Mouse (Mus musculus) neural tube, embryonic 14.5 days (tissue): Measurements from ENCODE around the gene Alpl. TPM values are rescaled to one million over a fixed set of nuclear protein-coding genes. Genes with fewer than 3 reads are reported as not detected.

ENCODE experiments used
- ATAC-seq: fragments of 200-750 bp; cut with Nextera tagmentation; 2 replicates; pipeline ENCODE4 v1.8.0; 2017; ENCODE audit warnings: low read depth, mild to moderate bottlenecking, moderate TSS enrichment, moderate library complexity
- H3K27ac ChIP-seq: fragments of 300-500 bp; sonication (generic); 2 replicates; pipeline ENCODE4 v1.5.1; 2014; ENCODE audit warnings: low read depth, mild to moderate bottlenecking, control low read depth, low read length, moderate library complexity, mixed read lengths
- H3K27me3 ChIP-seq: fragments of 300-500 bp; sonication (generic); 2 replicates; pipeline ENCODE4 v1.6.1; 2014; ENCODE audit warnings: low read length; ENCODE audit not compliant: control insufficient read depth, insufficient read depth
- H3K36me3 ChIP-seq: fragments of 300-500 bp; sonication (generic); 2 replicates; pipeline ENCODE4 v1.6.1; 2014; ENCODE audit warnings: low read length, mixed read lengths; ENCODE audit not compliant: control insufficient read depth, insufficient read depth
- H3K4me1 ChIP-seq: fragments of 300-500 bp; sonication (generic); 2 replicates; pipeline ENCODE4 v1.6.1; 2014; ENCODE audit warnings: low read length; ENCODE audit not compliant: control insufficient read depth, insufficient read depth
- H3K4me2 ChIP-seq: fragments of 300-500 bp; sonication (generic); 2 replicates; pipeline ENCODE4 v1.6.1; 2014; ENCODE audit warnings: mild to moderate bottlenecking, low read depth, low read length, control low read depth
- H3K4me3 ChIP-seq: fragments of 300-500 bp; sonication (generic); 2 replicates; pipeline ENCODE4 v1.5.1; 2014; ENCODE audit warnings: low read depth, low read length, control low read depth, mixed read lengths
- H3K9ac ChIP-seq: fragments of 300-500 bp; sonication (generic); replicated peaks from 2 replicates; pipeline ENCODE4 v1.6.1; 2014; ENCODE audit warnings: low read depth, mild to moderate bottlenecking, control low read depth, low read length, mixed read lengths
- H3K9me3 ChIP-seq: fragments of 300-500 bp; sonication (generic); 2 replicates; pipeline ENCODE4 v1.6.1; 2016; ENCODE audit warnings: low read length; ENCODE audit not compliant: control insufficient read depth
- WGBS: fragments of 180-500 bp; shearing (Covaris S2); extraction: QIAGEN DNeasy Blood & Tissue Kit; methylation state at CpG from one replicate; pipeline ENCODE4 v1.1.7; 2014; 5-methylcytosine and 5-hydroxymethylcytosine counted together
- polyA plus RNA-seq: library from polyadenylated mRNA; unstranded; fragments of >200 nt; fragmentation: Nextera tagmentation; extraction: Ambion mirVana; gene quantifications from 2 replicates; pipeline ENCODE4 v1.2.1, GENCODE M21; 2014

The Alpl gene
- polyA plus RNA-seq, 1 experiment from 2014 or later: 8.5 TPM

DNA sequence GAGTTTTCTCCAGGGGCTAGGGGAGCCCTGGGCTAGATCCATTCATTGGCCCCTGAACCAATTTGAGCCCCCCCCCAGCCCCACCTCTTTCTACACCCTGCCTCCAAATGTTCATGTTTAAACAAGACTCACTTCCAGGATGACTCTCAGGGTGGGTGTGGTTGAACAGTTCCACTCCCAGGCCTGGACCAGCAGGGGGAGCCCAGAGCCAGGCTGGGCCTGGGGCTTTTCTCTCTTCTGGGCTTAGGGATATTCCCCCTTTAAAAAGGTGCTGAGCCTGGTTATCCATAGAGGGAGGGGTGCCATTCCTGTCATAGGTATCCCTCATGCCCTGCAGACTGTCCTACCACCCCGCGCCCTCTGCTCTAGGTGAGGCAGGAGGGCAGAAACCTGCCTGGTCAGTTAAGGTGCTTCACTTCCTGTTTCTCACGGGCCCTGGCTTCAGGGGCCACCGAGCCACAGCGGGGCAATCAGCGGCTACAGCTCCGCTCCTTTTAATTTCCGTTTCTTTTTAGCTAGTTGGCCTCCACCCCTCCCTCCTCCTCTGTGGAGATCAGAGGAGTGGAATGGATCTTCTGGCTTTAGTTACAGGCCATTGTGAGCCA is 82.1 kb downstream of the Alpl start:
- H3K4me2 ChIP-seq: no peak overlapping the region
- no peaks in the 10 kb centered on the region for H3K27me3 ChIP-seq
- H3K4me1 ChIP-seq: peaks cover 5% of the 10 kb centered on the region
- no peak overlapping the region for H3K9ac ChIP-seq
- H3K9me3 ChIP-seq: no peaks in the 10 kb centered on the region
- H3K36me3 ChIP-seq: no peaks in the 10 kb centered on the region
- no peak for ATAC-seq
- H3K27ac ChIP-seq: no peak overlapping the region
- H3K4me3 ChIP-seq: no peak overlapping the region
- WGBS: 29% methylated on average over 8 of the region's 8 CpGs

DNA sequence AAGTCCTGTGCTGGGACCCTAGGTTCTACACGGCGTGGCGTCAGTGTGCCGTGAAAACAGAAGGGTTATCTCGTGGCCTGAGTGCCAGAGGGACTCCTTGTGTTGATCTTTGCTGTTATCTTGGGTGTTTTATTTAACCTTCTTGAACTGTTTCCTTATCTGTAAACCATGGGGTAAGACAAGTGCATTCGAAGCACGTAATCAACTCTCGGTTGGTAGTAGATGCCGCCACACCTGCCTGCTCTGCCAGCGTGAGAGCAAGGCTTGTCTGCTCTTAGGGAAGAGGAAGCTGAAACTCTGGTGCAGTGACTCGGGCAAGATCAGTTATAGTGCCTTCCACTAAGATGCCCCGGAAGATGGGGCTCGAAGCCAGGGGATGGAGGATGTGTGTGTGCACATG is 83.2 kb downstream of the Alpl start:
- Histone ChIP-seq H3K36me3 (no peaks in the 10 kb centered on the region), H3K4me2 (no peak overlapping the region), H3K9me3 (no peaks in the 10 kb centered on the region), H3K9ac (no peak overlapping the region), H3K27ac (no peak overlapping the region), H3K4me1 (peaks cover 2% of the 10 kb centered on the region; the same call in 1 of the 2 replicates), H3K27me3 (no peaks in the 10 kb centered on the region), H3K4me3 (no peak overlapping the region)
- ATAC-seq: no peak
- WGBS: 91% methylated on average over 13 of the region's 13 CpGs

DNA sequence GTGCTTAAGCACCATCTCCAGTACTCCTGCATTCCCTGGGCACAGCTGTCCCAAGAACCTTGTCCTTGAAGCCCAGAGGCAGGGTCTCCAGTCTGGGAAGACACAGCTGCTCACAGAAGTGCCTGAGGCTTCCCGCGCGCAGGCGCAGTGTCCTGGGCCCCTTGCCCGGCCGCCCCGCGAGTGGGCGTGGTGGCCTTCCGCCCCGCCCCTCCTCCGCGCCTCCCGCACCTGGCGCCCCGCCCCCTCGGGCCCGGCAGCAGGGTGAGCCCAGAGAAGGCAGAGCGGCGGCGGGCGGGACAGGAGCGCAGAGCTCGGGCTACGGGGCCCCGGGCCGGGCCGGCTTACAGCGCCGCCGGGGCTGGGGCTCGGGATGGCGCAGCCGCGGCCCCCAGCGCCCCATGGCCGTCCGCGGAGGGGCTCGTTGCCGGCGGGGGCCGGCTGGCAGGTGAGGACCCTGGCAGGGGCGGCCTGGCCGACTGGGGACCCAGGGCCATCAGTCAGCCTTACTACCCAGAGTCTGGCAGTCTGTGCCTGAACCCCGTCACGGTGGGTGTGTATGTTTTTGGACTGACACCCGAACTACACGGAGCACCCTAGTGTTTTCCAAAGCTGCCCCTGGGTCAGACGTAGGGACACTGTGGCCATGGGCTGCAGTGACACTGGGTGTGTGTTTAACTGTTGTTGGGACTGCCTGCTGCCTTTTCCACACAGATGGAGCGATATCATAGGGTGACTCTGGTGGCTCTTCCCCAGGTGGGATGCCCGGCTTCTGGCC is 88.8 kb downstream of the Alpl start:
- peak; percentile 82 for ATAC-seq
- H3K9ac ChIP-seq: peak overlapping the region; percentile 72
- WGBS: 2% methylated on average over 41 of the region's 52 CpGs
- H3K36me3 ChIP-seq: no peaks in the 10 kb centered on the region
- H3K9me3 ChIP-seq: no peaks in the 10 kb centered on the region
- peak overlapping the region; percentile 48; the same call in 1 of the 2 replicates for H3K27ac ChIP-seq
- H3K4me3 ChIP-seq: peak overlapping the region; percentile 51
- H3K4me1 ChIP-seq: peaks cover 19% of the 10 kb centered on the region
- H3K4me2 ChIP-seq: peak overlapping the region; percentile 76
- H3K27me3 ChIP-seq: no peaks in the 10 kb centered on the region

DNA sequence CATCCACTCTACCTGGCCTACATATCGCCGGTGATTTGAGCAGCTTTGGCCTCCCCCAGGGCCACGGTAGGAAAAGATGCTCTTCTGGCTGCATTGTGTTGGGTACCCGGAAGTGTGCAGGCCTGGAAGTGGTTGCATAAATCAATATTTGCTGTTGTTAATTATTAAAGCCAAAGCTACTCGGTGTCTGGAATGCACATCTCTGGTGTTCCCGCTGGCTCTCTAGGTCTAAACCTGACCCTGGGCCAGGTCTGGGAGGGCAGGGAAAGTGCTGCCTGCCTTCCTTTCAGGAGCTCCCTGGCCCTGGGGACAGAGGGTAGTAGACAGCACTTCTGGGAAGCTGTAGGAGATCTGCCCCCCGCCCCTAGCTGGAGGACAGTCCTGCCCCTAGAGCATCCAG is 89.7 kb downstream of the Alpl start:
- no peaks in the 10 kb centered on the region for H3K36me3 ChIP-seq
- H3K4me3 ChIP-seq: no peak overlapping the region
- WGBS: 62% methylated on average over 7 of the region's 7 CpGs
- peak overlapping the region; percentile 48; the same call in 1 of the 2 replicates for H3K27ac ChIP-seq
- H3K9me3 ChIP-seq: no peaks in the 10 kb centered on the region
- no peaks in the 10 kb centered on the region for H3K27me3 ChIP-seq
- no peak for ATAC-seq
- H3K4me1 ChIP-seq: peaks cover 19% of the 10 kb centered on the region
- no peak overlapping the region for H3K4me2 ChIP-seq
- H3K9ac ChIP-seq: no peak overlapping the region

DNA sequence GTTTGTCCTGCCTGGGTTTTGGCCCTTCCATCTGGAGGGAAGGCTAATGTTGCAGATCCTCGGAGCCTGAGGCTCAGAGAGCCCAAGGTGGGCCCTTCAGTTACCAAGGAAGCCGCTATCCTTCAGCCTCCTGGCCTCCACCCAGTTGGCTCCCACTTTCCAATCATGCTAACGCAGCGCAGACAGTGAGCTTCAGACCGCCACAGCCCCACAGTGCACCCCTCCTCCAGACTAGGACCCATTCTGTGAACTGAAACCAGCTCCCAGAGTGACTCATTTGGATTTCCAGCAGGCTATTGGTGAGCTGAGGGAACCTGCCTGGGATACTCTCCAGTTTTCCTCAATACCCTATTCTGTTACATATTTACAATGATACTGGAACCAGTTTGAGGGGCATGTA is 90.8 kb downstream of the Alpl start:
- no peak overlapping the region for H3K4me3 ChIP-seq
- no peak overlapping the region for H3K9ac ChIP-seq
- no peaks in the 10 kb centered on the region for H3K9me3 ChIP-seq
- H3K36me3 ChIP-seq: no peaks in the 10 kb centered on the region
- H3K27me3 ChIP-seq: no peaks in the 10 kb centered on the region
- H3K4me2 ChIP-seq: no peak overlapping the region
- peaks cover 19% of the 10 kb centered on the region for H3K4me1 ChIP-seq
- H3K27ac ChIP-seq: no peak overlapping the region
- 76% methylated on average over 5 of the region's 5 CpGs for WGBS
- no peak for ATAC-seq

DNA sequence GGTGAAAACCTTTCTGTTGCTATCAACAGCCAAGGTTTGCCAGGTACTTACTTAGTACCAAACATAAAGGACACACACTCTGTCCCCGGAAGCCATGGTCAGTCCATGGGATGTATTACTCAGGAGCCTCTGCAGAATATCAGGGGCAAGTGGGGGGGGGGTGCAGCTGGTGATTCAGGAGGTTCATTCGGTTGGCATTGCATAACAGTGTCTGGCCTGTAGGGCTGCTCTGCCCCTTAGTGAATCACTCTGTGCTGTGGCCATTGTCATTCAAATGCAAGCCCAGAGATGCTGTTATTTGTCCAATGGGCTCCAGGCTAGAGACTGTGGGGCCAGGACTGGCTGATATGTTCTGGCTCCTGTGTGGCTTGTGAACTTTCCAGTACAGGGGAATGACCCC is 91.6 kb downstream of the Alpl start:
- Histone ChIP-seq H3K27ac (no peak overlapping the region), H3K9me3 (no peaks in the 10 kb centered on the region), H3K4me2 (no peak overlapping the region), H3K4me3 (no peak overlapping the region), H3K9ac (no peak overlapping the region), H3K27me3 (no peaks in the 10 kb centered on the region), H3K36me3 (no peaks in the 10 kb centered on the region), H3K4me1 (peaks cover 19% of the 10 kb centered on the region)
- ATAC-seq: no peak
- 48% methylated on average over 2 of the region's 2 CpGs for WGBS

DNA sequence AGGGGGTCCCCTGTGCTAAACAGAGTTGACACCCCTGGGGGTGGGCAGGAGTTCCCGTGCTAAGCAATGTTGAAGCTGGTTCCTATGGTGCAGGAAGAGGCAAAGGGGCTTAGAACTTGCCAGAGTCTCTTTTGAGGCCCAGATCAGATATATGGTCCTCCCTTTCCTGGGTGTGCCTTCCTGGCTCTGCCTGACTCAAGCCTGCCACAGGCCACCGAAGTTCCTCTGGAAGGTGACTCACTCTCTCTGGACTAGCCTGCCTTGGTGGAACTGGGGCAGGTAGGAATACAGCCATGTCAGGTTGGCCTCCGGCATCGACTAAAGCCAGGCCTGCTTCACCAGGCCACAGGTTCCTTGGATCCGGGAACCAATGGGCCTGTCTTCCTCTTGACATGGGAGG is 93.1 kb downstream of the Alpl start:
- H3K4me3 ChIP-seq: no peak overlapping the region
- H3K9me3 ChIP-seq: no peaks in the 10 kb centered on the region
- H3K27me3 ChIP-seq: no peaks in the 10 kb centered on the region
- H3K27ac ChIP-seq: no peak overlapping the region
- H3K36me3 ChIP-seq: no peaks in the 10 kb centered on the region
- H3K4me2 ChIP-seq: no peak overlapping the region
- no peak overlapping the region for H3K9ac ChIP-seq
- WGBS: 88% methylated on average over 5 of the region's 5 CpGs
- H3K4me1 ChIP-seq: peaks cover 25% of the 10 kb centered on the region
- no peak for ATAC-seq

DNA sequence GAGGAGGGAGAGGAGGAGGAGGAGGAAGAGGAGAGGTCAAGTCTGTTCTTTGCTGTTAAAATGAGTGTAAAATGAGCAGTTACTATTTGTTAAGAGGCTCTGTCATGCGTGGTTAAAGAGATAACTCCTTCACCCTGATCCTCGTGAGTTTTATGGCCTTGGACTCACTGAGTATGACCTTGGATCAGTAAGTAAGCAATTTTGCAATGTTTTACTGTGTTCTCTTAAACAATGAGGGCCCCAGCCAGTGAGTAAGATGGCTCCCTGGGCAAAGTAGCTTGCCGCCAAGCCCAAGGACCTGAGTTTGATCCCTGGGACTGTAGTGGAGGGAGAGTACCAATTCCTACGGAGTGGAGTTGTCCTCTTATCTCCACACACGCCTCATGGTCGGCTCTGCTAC is 95.2 kb downstream of the Alpl start:
- ATAC-seq: no peak
- Histone ChIP-seq H3K9ac (no peak overlapping the region), H3K27ac (no peak overlapping the region), H3K9me3 (no peaks in the 10 kb centered on the region), H3K4me3 (no peak overlapping the region), H3K4me2 (no peak overlapping the region), H3K27me3 (no peaks in the 10 kb centered on the region), H3K36me3 (no peaks in the 10 kb centered on the region), H3K4me1 (peaks cover 8% of the 10 kb centered on the region)
- WGBS: 67% methylated on average over 6 of the region's 6 CpGs
